Mouse (Mus musculus) CD4-positive naive resting alpha-beta T cell, adult 76 days (primary cell): Measurements from ENCODE around the gene Bin2. TPM values are rescaled to one million over a fixed set of nuclear protein-coding genes. Genes with fewer than 3 reads are reported as not detected.

ENCODE experiments used
- total RNA-seq: library from RNA; stranded (reverse); gene quantifications from one replicate; pipeline ENCODE4 v1.2.4, GENCODE M21; 2023

Bin2 gene
- 329 TPM for total RNA-seq

DNA sequence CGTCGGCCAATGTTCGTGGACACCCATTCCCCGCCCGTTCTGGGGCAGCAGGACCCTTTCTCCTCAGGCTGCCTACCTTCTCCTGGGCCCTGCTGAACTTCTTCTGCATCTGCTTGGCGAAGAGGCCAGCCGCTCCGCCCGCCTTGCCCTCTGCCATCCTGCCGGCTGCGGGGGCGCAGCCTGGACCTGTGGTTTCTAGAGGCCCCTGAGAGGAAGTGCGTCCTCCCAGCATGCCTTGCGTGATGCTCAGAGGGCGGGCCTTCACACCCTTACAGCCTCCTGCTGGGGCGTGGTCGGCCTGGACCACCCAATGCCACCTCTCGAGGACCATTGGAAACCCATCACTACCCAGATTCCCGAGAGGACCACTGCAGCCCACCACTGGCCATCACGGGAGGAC is at the start of gene Bin2:
Gene Bin2, minus strand, starts transcription at position 217 of the 400 bp plus-strand sequence.

GRCm38 (mm10) chr15:100687430-100687971 is 18.1 kb upstream of the Bin2 start, which contains the start of gene Cela1:
Cela1 (minus strand) TSS chr15:100687921.

DNA sequence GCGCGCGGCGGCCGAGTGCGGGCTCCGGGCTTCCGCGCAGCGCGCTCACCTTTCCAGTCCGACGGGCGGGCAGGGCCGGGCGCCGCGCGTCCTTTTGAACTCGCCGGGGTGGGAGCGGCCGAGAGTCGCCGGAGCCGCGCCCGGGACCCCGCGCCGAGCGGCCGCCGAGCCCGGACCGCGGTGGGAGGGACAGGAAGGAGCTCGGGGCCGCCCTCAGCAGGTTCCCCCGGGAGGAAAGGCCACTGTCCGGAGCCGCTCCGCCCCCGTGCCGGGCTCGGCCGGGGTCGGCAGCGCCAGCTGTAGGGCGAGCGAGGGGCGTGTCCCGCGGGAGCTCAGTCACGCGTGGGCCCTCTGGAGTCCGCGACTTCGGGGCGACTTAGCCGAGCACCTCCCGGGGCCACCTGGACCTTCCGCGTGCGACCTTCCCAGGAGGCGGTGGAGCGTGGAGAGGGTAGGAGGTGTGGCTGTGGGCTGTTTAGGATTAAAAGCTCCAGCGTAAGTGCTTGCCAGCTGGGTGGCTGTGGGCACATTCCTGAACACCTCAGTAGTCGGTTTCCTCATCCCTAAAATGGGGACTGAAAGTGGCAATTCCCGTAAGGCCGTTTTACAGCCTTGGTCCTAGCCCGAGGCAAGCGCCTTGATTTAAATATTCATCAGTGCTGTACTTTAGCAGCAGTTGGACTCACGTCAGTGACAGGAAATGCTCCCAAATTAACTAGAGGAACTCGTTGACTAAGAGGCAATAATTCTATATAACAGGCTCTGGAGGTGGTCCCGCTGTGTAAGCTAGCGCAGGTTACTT is 32.5 kb downstream of the Bin2 start, which contains the start of gene Smagp:
Gene Smagp, minus strand, starts transcription at position 241 of the 802 bp plus-strand sequence.

GRCm38 (mm10) chr15:100614996-100615824 is 54.1 kb downstream of the Bin2 start, which contains the start of gene Dazap2:
Dazap2 (plus strand) TSS chr15:100615349.

DNA sequence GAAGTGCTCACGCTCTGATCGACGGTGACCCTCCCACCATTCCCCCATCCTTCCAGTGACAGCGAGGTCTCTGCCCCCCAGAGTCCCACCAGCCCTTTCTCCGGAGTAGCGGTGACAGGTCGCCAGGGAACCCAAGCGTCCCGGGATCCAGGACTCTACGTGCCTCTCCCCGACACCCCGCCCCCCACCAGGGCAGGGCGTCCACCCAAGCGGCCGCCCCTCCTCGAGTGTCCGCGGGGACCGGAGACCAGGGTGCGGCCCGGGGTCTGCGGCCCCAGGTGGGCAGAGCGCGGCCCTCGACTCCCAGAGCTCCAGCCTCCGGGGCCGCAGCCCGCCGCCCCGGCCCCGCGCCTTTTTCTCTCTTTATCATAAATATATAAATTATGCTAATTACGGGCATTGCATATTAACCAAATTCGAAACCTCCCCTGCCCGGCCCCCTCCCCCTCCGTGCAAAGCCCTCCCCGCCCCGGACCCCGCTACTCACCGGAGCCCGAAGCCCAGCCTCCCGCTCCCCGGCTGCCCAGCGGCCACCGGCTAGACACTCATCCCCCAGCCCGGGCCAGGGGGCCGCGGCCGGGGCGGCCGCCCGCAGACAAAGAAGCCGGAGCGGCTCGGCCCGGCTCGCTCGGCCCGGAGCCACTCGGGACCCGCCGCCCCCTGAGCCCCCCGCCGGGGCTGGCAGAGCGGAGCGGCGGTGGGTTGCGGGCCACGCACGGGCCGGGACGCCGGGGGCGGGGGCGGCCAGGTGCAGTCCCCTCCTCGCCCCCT is 69.9 kb downstream of the Bin2 start, which contains the start of gene Pou6f1:
Gene Pou6f1, minus strand, starts transcription at position 709 of the 771 bp plus-strand sequence.

Other genes with a start within 250 kb of the Bin2 start
- gene Gm5475, start 247.4 kb downstream of the Bin2 start, total RNA-seq, result not detected
- 30.8 TPM for gene Slc11a2, start 244.5 kb downstream of the Bin2 start, total RNA-seq
- gene Letmd1, start 200.5 kb downstream of the Bin2 start, total RNA-seq, result 45.9 TPM
- 9.7 TPM for gene Csrnp2, start 174.1 kb downstream of the Bin2 start, total RNA-seq
- 11.0 TPM for gene Tfcp2, start 117.5 kb downstream of the Bin2 start, total RNA-seq
- gene Pou6f1, start 69.6 kb downstream of the Bin2 start, total RNA-seq, result 62.3 TPM
- 399 TPM for gene Dazap2, start 54.2 kb downstream of the Bin2 start, total RNA-seq
- gene Smagp, start 32.6 kb downstream of the Bin2 start, total RNA-seq, result 4.6 TPM
- 3.3 TPM for gene Cela1, start 18.4 kb upstream of the Bin2 start, total RNA-seq
- 185 TPM for gene Galnt6, start 59.8 kb upstream of the Bin2 start, total RNA-seq
- 10.0 TPM for gene Slc4a8, start 92.2 kb upstream of the Bin2 start, total RNA-seq
- 2.8 TPM for gene Scn8a, start 200.3 kb upstream of the Bin2 start, total RNA-seq